Mouse (Mus musculus) olfactory bulb, adult 2 months (tissue): Measurements from ENCODE around the gene Gadd45b. TPM values are rescaled to one million over a fixed set of nuclear protein-coding genes. Genes with fewer than 3 reads are reported as not detected.

Experiments
- H3K27ac ChIP-seq: fragments of 200-500 bp; 2 replicates; pipeline ENCODE4 v1.5.1; 2012; ENCODE audit warnings: low read depth, low read length; ENCODE audit not compliant: insufficient read depth
- H3K4me1 ChIP-seq: fragments of 200-500 bp; 2 replicates; pipeline ENCODE4 v1.6.1; 2012; ENCODE audit warnings: low read length; ENCODE audit not compliant: control insufficient read depth, insufficient read depth
- H3K4me3 ChIP-seq: fragments of 200-500 bp; 2 replicates; pipeline ENCODE4 v1.5.1; 2012; ENCODE audit warnings: mild to moderate bottlenecking, low read depth, low read length, moderate library complexity; ENCODE audit not compliant: insufficient read depth
- CTCF ChIP-seq: fragments of 200-500 bp; IDR thresholded peaks from 2 replicates; pipeline ENCODE4 v1.5.1; 2012; ENCODE audit warnings: low read depth, mild to moderate bottlenecking, low read length, moderate library complexity; ENCODE audit not compliant: insufficient read depth
- POLR2A ChIP-seq: fragments of 200-500 bp; IDR thresholded peaks from 2 replicates; pipeline ENCODE4 v1.6.1; 2012; ENCODE audit warnings: mild to moderate bottlenecking, low read depth, low read length, moderate library complexity; ENCODE audit not compliant: insufficient read depth
- WGBS: fragments of 180-500 bp; shearing (Covaris S2); methylation state at CpG from one replicate; pipeline ENCODE4 v1.1.7; 2018; 5-methylcytosine and 5-hydroxymethylcytosine counted together
- polyA plus RNA-seq: library from polyadenylated mRNA; stranded (reverse); fragments of >200 nt; gene quantifications from 2 replicates; pipeline ENCODE4 v1.2.4, GENCODE M21; 2012; ENCODE audit warnings: low replicate concordance; ENCODE audit not compliant: missing spikeins, insufficient read depth, insufficient read length

Gene Gadd45b
- polyA plus RNA-seq, 1 experiment: not detected

- Histone ChIP-seq H3K27ac (no peak overlapping the region), H3K4me3 (no peak overlapping the region), H3K4me1 (peaks cover 15% of the 10 kb centered on the region)
- WGBS: 91% methylated on average over 6 of the region's 6 CpGs
- no peak for TF ChIP-seq CTCF
- TF ChIP-seq POLR2A: no peak
These were observed 27.0 kb downstream of the Gadd45b start for GRCm38 (mm10) chr10:80956901-80957300.

- Histone ChIP-seq H3K4me3 (no peak overlapping the region), H3K27ac (no peak overlapping the region), H3K4me1 (peaks cover 15% of the 10 kb centered on the region)
- 74% methylated on average over 4 of the region's 4 CpGs for WGBS
- TF ChIP-seq POLR2A: no peak
- TF ChIP-seq CTCF: no peak
These were observed 27.9 kb downstream of the Gadd45b start for GRCm38 (mm10) chr10:80957791-80958190.

GRCm38 (mm10) chr10:80958979-80959637, 29.2 kb downstream of the Gadd45b start:
- TF ChIP-seq POLR2A (no peak), CTCF (no peak)
- 96% methylated on average over 5 of the region's 5 CpGs for WGBS
- no peak overlapping the region for H3K27ac ChIP-seq
- H3K4me1 ChIP-seq: peaks cover 23% of the 10 kb centered on the region
- no peak overlapping the region for H3K4me3 ChIP-seq

GRCm38 (mm10) chr10:80960551-80961508, 31.0 kb downstream of the Gadd45b start:
- TF ChIP-seq CTCF: 0 out of 2 replicates have a peak, but pooled peaks have one; percentile 29
- no peak for TF ChIP-seq POLR2A
- 19% methylated on average over 16 of the region's 16 CpGs for WGBS
- H3K4me3 ChIP-seq: no peak overlapping the region
- H3K27ac ChIP-seq: no peak overlapping the region
- peaks cover 12% of the 10 kb centered on the region for H3K4me1 ChIP-seq

- WGBS: 69% methylated on average over 10 of the region's 10 CpGs
- Histone ChIP-seq H3K27ac (no peak overlapping the region), H3K4me3 (no peak overlapping the region), H3K4me1 (peaks cover 12% of the 10 kb centered on the region)
- TF ChIP-seq POLR2A: no peak
- TF ChIP-seq CTCF: no peak
These were observed 32.2 kb downstream of the Gadd45b start for GRCm38 (mm10) chr10:80962051-80962472.

GRCm38 (mm10) chr10:80962585-80962984, 32.7 kb downstream of the Gadd45b start:
- Histone ChIP-seq H3K4me1 (peaks cover 17% of the 10 kb centered on the region), H3K4me3 (no peak overlapping the region), H3K27ac (no peak overlapping the region)
- no peak for TF ChIP-seq CTCF
- WGBS: 83% methylated on average over 5 of the region's 5 CpGs

GRCm38 (mm10) chr10:80963031-80963975, 33.4 kb downstream of the Gadd45b start:
- Histone ChIP-seq H3K4me3 (no peak overlapping the region), H3K27ac (no peak overlapping the region), H3K4me1 (peaks cover 18% of the 10 kb centered on the region)
- TF ChIP-seq CTCF (no peak), POLR2A (no peak)
- WGBS: 53% methylated on average over 12 of the region's 12 CpGs

GRCm38 (mm10) chr10:80966296-80966695, 36.4 kb downstream of the Gadd45b start:
- Histone ChIP-seq H3K27ac (no peak overlapping the region), H3K4me1 (peaks cover 15% of the 10 kb centered on the region), H3K4me3 (no peak overlapping the region)
- no peak for TF ChIP-seq POLR2A
- no peak for TF ChIP-seq CTCF
- WGBS: 82% methylated on average over 12 of the region's 12 CpGs
